Mouse (Mus musculus) myocyte (in vitro differentiated cells): Measurements from ENCODE around the gene Cyp2b19.

Experiments
- CEBPB ChIP-seq: IDR thresholded peaks from 2 replicates; pipeline ENCODE4 v1.6.1; 2011; ENCODE audit warnings: mild to moderate bottlenecking, moderate library complexity; ENCODE audit not compliant: poor library complexity, insufficient read depth, severe bottlenecking
- E2F4 ChIP-seq: IDR thresholded peaks from one replicate; pipeline ENCODE4 v1.6.1; 2011; ENCODE audit warnings: mild to moderate bottlenecking, control low read depth, moderate library complexity; ENCODE audit not compliant: insufficient read depth
- MYOD1 ChIP-seq, 3 experiments: IDR thresholded peaks; one replicate each; pipeline ENCODE4 v1.6.1; 2011; ENCODE audit warnings: control low read depth in 2 of 3, low read depth in 2 of 3, mild to moderate bottlenecking in 2 of 3, moderate library complexity in 1 of 3; ENCODE audit not compliant: insufficient read length in 2 of 3, control insufficient read depth in 1 of 3
- POLR2A ChIP-seq: IDR thresholded peaks from one replicate; pipeline ENCODE4 v1.6.1; 2011; ENCODE audit warnings: low read depth, mild to moderate bottlenecking, control low read depth, moderate library complexity; ENCODE audit not compliant: insufficient read length
- TCF12 ChIP-seq: IDR thresholded peaks from one replicate; pipeline ENCODE4 v1.6.1; 2011; ENCODE audit warnings: mild to moderate bottlenecking, control low read depth; ENCODE audit not compliant: poor library complexity, insufficient read depth, severe bottlenecking
- USF1 ChIP-seq: IDR thresholded peaks from one replicate; pipeline ENCODE4 v1.6.1; 2011; ENCODE audit warnings: low read depth, mild to moderate bottlenecking, control low read depth, moderate library complexity

DNA sequence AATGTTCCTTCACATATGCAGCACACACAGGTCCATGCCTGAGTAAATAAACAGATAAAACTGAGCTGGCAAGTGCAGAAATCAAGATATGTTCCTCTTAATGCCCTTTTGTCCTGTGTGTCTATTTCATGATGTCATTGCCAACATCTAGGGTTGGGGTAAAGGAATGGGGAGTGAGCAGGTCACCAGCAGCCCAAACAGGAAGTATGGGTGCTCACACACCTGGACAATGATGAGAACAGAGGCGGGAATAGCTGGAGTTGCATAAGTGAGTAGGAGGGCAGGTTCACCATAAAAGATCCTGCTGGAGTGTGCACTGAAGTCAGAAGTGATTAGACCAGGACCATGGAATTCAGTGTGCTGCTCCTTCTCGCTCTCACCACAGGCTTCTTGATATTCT lies at the start of gene Cyp2b19:
- TF ChIP-seq POLR2A = no peak
- TF ChIP-seq USF1 = no peak
- no peak for TF ChIP-seq MYOD1 (IDR thresholded peaks at IDR 0.05; ENCODE audit: control insufficient read depth in 1 of 3, insufficient read length in 2 of 3, low read depth in 2 of 3)
- no peak for TF ChIP-seq TCF12
- TF ChIP-seq E2F4 = no peak
- no peak for TF ChIP-seq CEBPB
